Mouse (Mus musculus): ENCODE measurements around the gene Nfic. TPM values are rescaled to one million over a fixed set of nuclear protein-coding genes. Genes with fewer than 3 reads are reported as not detected.
A peak's percentile ranks its signal among the peaks of the same experiment; 100 is the strongest.

Nfic gene
- polyA plus RNA-seq, 1 experiment from 2014 or later = 86.5 TPM

GRCm38 (mm10) chr10:81425236-81425850 is 30.1 kb downstream of the Nfic start:
- peak; percentile 28 for DNase-seq
- H3K4me1 ChIP-seq (ENCODE audit: insufficient read depth) = peaks cover 8% of the 10 kb centered on the region; the same call in 1 of the 2 replicates

GRCm38 (mm10) chr10:81424246-81425051 is 31.0 kb downstream of the Nfic start:
- Histone ChIP-seq H3K27ac (ENCODE audit: low read depth) (peak overlapping the region; percentile 83), H3K4me2 (peak overlapping the region; percentile 82), H3K4me1 (ENCODE audit: insufficient read depth) (peaks cover 8% of the 10 kb centered on the region; the same call in 1 of the 2 replicates), H3K9ac (peak overlapping the region; percentile 47), H3K4me3 (ENCODE audit: low read depth, low read length) (peak overlapping the region; percentile 71), H3K9me3 (ENCODE audit: low read depth, low read length) (no peaks in the 10 kb centered on the region), H3K27me3 (ENCODE audit: insufficient read depth, low read length) (no peaks in the 10 kb centered on the region; the same call in 1 of the 2 replicates), H3K36me3 (ENCODE audit: insufficient read depth) (peaks cover 15% of the 10 kb centered on the region)
- DNase-seq (peak; percentile 74), ATAC-seq (ENCODE audit: insufficient read depth) (peak; percentile 18; the same call in 1 of the 2 replicates)
- WGBS = 7% methylated on average over 25 of the region's 25 CpGs
- TF ChIP-seq CTCF (IDR thresholded peaks at IDR 0.05; ENCODE audit: low read depth) = no peak

More at GRCm38 (mm10) chr10:81425236-81425850, 30.1 kb downstream of the Nfic start:
- no peak for TF ChIP-seq CTCF (IDR thresholded peaks at IDR 0.05; ENCODE audit: low read depth)
- peak overlapping the region; percentile 71 for H3K4me3 ChIP-seq (ENCODE audit: low read depth, low read length)
- no peak for ATAC-seq (ENCODE audit: insufficient read depth)
- H3K27ac ChIP-seq (ENCODE audit: low read depth) = peak overlapping the region; percentile 83
- H3K9me3 ChIP-seq (ENCODE audit: low read depth, low read length) = no peaks in the 10 kb centered on the region
- H3K27me3 ChIP-seq (ENCODE audit: insufficient read depth, low read length) = no peaks in the 10 kb centered on the region; the same call in 1 of the 2 replicates
- peaks cover 8% of the 10 kb centered on the region for H3K36me3 ChIP-seq (ENCODE audit: insufficient read depth)
- peak overlapping the region; percentile 82 for H3K4me2 ChIP-seq
- 30% methylated on average over 10 of the region's 10 CpGs for WGBS
- peak overlapping the region; percentile 36 for H3K9ac ChIP-seq

- WGBS = 58% methylated on average over 4 of the region's 4 CpGs
- Histone ChIP-seq H3K4me2 (peak overlapping the region; percentile 82), H3K27ac (ENCODE audit: low read depth) (peak overlapping the region; percentile 83; the same call in 1 of the 2 replicates), H3K27me3 (ENCODE audit: insufficient read depth, low read length) (no peaks in the 10 kb centered on the region; the same call in 1 of the 2 replicates), H3K4me3 (ENCODE audit: low read depth, low read length) (no peak overlapping the region), H3K4me1 (ENCODE audit: insufficient read depth) (peaks cover 12% of the 10 kb centered on the region; the same call in 1 of the 2 replicates), H3K9me3 (ENCODE audit: low read depth, low read length) (no peaks in the 10 kb centered on the region), H3K9ac (peak overlapping the region; percentile 47), H3K36me3 (ENCODE audit: insufficient read depth) (peaks cover 23% of the 10 kb centered on the region)
- no peak for DNase-seq
- no peak for ATAC-seq (ENCODE audit: insufficient read depth)
- TF ChIP-seq CTCF (IDR thresholded peaks at IDR 0.05; ENCODE audit: low read depth) = no peak
Observed at GRCm38 (mm10) chr10:81423476-81424245, 31.8 kb downstream of the Nfic start.

- H3K27ac ChIP-seq (ENCODE audit: low read depth) = no peak overlapping the region
- peaks cover 24% of the 10 kb centered on the region for H3K36me3 ChIP-seq (ENCODE audit: insufficient read depth)
- H3K9ac ChIP-seq = no peak overlapping the region
- peaks cover 13% of the 10 kb centered on the region for H3K4me1 ChIP-seq (ENCODE audit: insufficient read depth)
- DNase-seq = no peak
- TF ChIP-seq CTCF (IDR thresholded peaks at IDR 0.05; ENCODE audit: low read depth) = no peak
- H3K27me3 ChIP-seq (ENCODE audit: insufficient read depth, low read length) = no peaks in the 10 kb centered on the region; the same call in 1 of the 2 replicates
- H3K9me3 ChIP-seq (ENCODE audit: low read depth, low read length) = no peaks in the 10 kb centered on the region
- H3K4me3 ChIP-seq (ENCODE audit: low read depth, low read length) = no peak overlapping the region
- H3K4me2 ChIP-seq = no peak overlapping the region
- ATAC-seq (ENCODE audit: insufficient read depth) = no peak
- WGBS = 80% methylated on average over 3 of the region's 3 CpGs
Observed at GRCm38 (mm10) chr10:81422661-81423217, 32.7 kb downstream of the Nfic start.

- DNase-seq (no peak), ATAC-seq (ENCODE audit: insufficient read depth) (no peak)
- Histone ChIP-seq H3K4me2 (no peak overlapping the region), H3K4me3 (ENCODE audit: low read depth, low read length) (no peak overlapping the region), H3K9me3 (ENCODE audit: low read depth, low read length) (no peaks in the 10 kb centered on the region), H3K36me3 (ENCODE audit: insufficient read depth) (peaks cover 24% of the 10 kb centered on the region), H3K9ac (no peak overlapping the region), H3K27me3 (ENCODE audit: insufficient read depth, low read length) (no peaks in the 10 kb centered on the region; the same call in 1 of the 2 replicates), H3K4me1 (ENCODE audit: insufficient read depth) (peaks cover 15% of the 10 kb centered on the region), H3K27ac (ENCODE audit: low read depth) (no peak overlapping the region)
- TF ChIP-seq CTCF (IDR thresholded peaks at IDR 0.05; ENCODE audit: low read depth) = no peak
- WGBS = 58% methylated on average over 6 of the region's 6 CpGs
Observed at GRCm38 (mm10) chr10:81422191-81422590, 33.2 kb downstream of the Nfic start.

- DNase-seq (no peak), ATAC-seq (ENCODE audit: insufficient read depth) (no peak)
- Histone ChIP-seq H3K4me2 (no peak overlapping the region), H3K4me1 (ENCODE audit: insufficient read depth) (peaks cover 19% of the 10 kb centered on the region), H3K27ac (ENCODE audit: low read depth) (no peak overlapping the region), H3K36me3 (ENCODE audit: insufficient read depth) (peaks cover 24% of the 10 kb centered on the region), H3K27me3 (ENCODE audit: insufficient read depth, low read length) (no peaks in the 10 kb centered on the region), H3K9me3 (ENCODE audit: low read depth, low read length) (no peaks in the 10 kb centered on the region), H3K9ac (no peak overlapping the region), H3K4me3 (ENCODE audit: low read depth, low read length) (no peak overlapping the region)
- WGBS = 78% methylated on average over 5 of the region's 5 CpGs
- no peak for TF ChIP-seq CTCF (IDR thresholded peaks at IDR 0.05; ENCODE audit: low read depth)
Observed at GRCm38 (mm10) chr10:81421797-81422100, 33.7 kb downstream of the Nfic start.
